20 mouse cellular contexts compared by ENCODE assay signal in the genomic region with DNA sequence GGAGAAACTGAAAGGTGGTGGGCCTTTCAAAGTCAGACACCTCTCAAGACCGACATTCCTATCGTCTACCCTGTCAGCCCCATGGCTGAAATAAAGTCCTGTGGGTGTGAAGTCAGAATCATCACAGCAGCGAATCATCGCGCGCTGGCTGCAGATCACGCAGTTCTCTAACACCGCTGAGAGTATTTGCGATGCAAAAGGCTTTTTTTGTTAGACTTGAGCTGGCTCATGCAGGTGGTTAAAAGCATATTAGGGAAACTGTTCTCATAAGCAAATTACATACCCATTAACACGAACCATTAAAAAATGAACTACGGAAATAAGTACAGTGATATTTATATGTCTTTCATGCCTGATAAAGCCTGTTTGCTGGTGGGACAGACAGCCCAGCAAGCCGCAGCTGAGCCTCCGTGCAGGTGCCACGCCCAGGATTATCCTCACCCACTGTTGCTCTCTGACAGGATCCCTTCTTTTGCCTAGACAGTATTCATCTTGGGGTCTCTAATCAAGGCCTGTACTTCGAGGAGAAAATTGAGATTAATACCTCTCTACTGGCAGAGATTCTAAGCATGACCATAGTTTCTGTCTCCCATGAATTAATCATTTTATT.
A peak's percentile ranks its signal among the peaks of the same experiment; 100 is the strongest.
DNase-seq lines count a peak whose midpoint lies in the region; ATAC-seq lines count a peak whose summit lies in the region.
"Had no signal": no experiment of that assay in that cellular context is flagged by ENCODE, and none has a peak within 500 bp of the region (broad histone marks: within the 10 kb centered on the region; RNA-seq: fewer than 3 reads in every experiment).

No protein-coding gene starts in this region.

- H3K4me2 ChIP-seq in heart, embryonic 14.5 days (ENCODE audit: low read length), result no peak overlapping the region
- H3K4me2 ChIP-seq: embryonic facial prominence, embryonic 15.5 days; forebrain, embryonic 15.5 days; heart, embryonic 12.5 days; hindbrain, embryonic 13.5 days had no signal

- H3K4me3 ChIP-seq in heart, embryonic 14.5 days (ENCODE audit: control insufficient read depth in 1 of 2, insufficient read depth in 1 of 2, low read depth in 1 of 2, low read length in 2 of 2), result no peak overlapping the region
- H3K4me3 ChIP-seq in limb, embryonic 10.5 days, result no peak overlapping the region
- H3K4me3 ChIP-seq: embryonic facial prominence, embryonic 15.5 days; erythroblast, embryonic 14.5 days; forebrain, embryonic 15.5 days; heart, embryonic 12.5 days; hindbrain, embryonic 13.5 days had no signal

- WGBS in heart, embryonic 14.5 days, result 68% methylated on average over 15 of the region's 15 CpGs
- WGBS in limb, embryonic 10.5 days, result 79% methylated on average over 15 of the region's 15 CpGs

- no peaks in the 10 kb centered on the region for H3K9me3 ChIP-seq in heart, embryonic 14.5 days (ENCODE audit: control insufficient read depth, low read length)
- no peaks in the 10 kb centered on the region for H3K9me3 ChIP-seq in limb, embryonic 10.5 days (replicated peaks)
- H3K9me3 ChIP-seq: embryonic facial prominence, embryonic 15.5 days; forebrain, embryonic 15.5 days; hindbrain, embryonic 13.5 days had no signal

- H3K9ac ChIP-seq in heart, embryonic 14.5 days (ENCODE audit: low read length), result no peak overlapping the region
- H3K9ac ChIP-seq: embryonic facial prominence, embryonic 15.5 days; forebrain, embryonic 15.5 days; heart, embryonic 12.5 days; hindbrain, embryonic 13.5 days had no signal

- peaks cover 0 to 6% of the 10 kb centered on the region in 2 experiments; a peak in 2 of 4 replicates for H3K4me1 ChIP-seq in heart, embryonic 14.5 days (ENCODE audit: control insufficient read depth in 2 of 2, insufficient read depth in 2 of 2, low read length in 2 of 2)
- H3K4me1 ChIP-seq in limb, embryonic 10.5 days, result no peaks in the 10 kb centered on the region
- H3K4me1 ChIP-seq: embryonic facial prominence, embryonic 15.5 days had no signal

- H3K27ac ChIP-seq in heart, embryonic 14.5 days (replicated peaks in 1 of 2; ENCODE audit: control insufficient read depth in 1 of 2, insufficient read depth in 1 of 2, low read depth in 2 of 2, low read length in 2 of 2), result peak overlapping the region; percentile 27 to 50; a peak in 1 of 4 replicates
- H3K27ac ChIP-seq in limb, embryonic 10.5 days, result no peak overlapping the region
- H3K27ac ChIP-seq: embryonic facial prominence, embryonic 15.5 days; forebrain, embryonic 15.5 days; hindbrain, embryonic 13.5 days; hindbrain, postnatal 0 days had no signal

- H3K36me3 ChIP-seq in heart, embryonic 14.5 days (ENCODE audit: control insufficient read depth, insufficient read depth, low read length), result no peaks in the 10 kb centered on the region
- H3K36me3 ChIP-seq in limb, embryonic 10.5 days, result no peaks in the 10 kb centered on the region
- H3K36me3 ChIP-seq: embryonic facial prominence, embryonic 15.5 days; forebrain, embryonic 15.5 days; G1E; heart, embryonic 12.5 days; hindbrain, embryonic 13.5 days had no signal

- no peak for ATAC-seq in heart, embryonic 14.5 days (ENCODE audit: insufficient number of reproducible peaks, insufficient read depth, low FRiP score, low read depth)
- ATAC-seq in neutrophil, adult 5-6 weeks (ENCODE audit: extremely low read depth, insufficient number of reproducible peaks, low FRiP score, poor library complexity, severe bottlenecking), result 0 out of 2 replicates have a peak, but pooled peaks have one; percentile 10
- ATAC-seq: forebrain, embryonic 15.5 days had no signal

- no peak for DNase-seq in heart, postnatal 10 days
- peak; percentile 67 to 68 for DNase-seq in spleen, postnatal 36 days (ENCODE audit: low spot score in 2 of 2)
- DNase-seq in spleen, adult 12 weeks (ENCODE audit: low spot score), result no peak
- DNase-seq in limb, embryonic 10.5 days (ENCODE audit: low spot score), result no peak
- DNase-seq: adrenal gland, adult 8-10 months; cerebellum, adult 11 months; cerebellum, adult 8-10 months; cerebellum, postnatal 14 days; embryo, embryonic 11 days; gastrocnemius, postnatal 10 days; heart, postnatal 36 days had no signal

- intact Hi-C loops in heart, postnatal 10 days (cut with DNase I), result loop anchor here (5.0 kb wide), 2 partner anchors 124 to 371 kb away; no protein-coding TSS in a partner anchor

- no peaks in the 10 kb centered on the region for H3K27me3 ChIP-seq in heart, embryonic 14.5 days (ENCODE audit: control insufficient read depth, insufficient read depth, low read length)
- no peaks in the 10 kb centered on the region for H3K27me3 ChIP-seq in limb, embryonic 10.5 days (ENCODE audit: low read depth, poor library complexity, severe bottlenecking)
- H3K27me3 ChIP-seq: forebrain, embryonic 15.5 days; heart, embryonic 12.5 days had no signal

Comparison
In these comparisons a context has a peak if more than half of its experiments do, and no peak if none do; other contexts are left out.
1. DNase-seq: peak in spleen, postnatal 36 days (2 of 2); none in heart, postnatal 10 days (0 of 2), spleen, adult 12 weeks (single experiment) and limb, embryonic 10.5 days (single experiment).